Mouse (Mus musculus) bone marrow macrophage, adult 2 months (primary cell): ENCODE measurements at regions not wholly inside any gene's neighbourhood (a gene's known extent, or its start where the extent isn't known, plus 50 kb on each side); places are given as distances from the start of the nearest gene placed in this dataset.

Experiments used
- CTCF ChIP-seq: IDR thresholded peaks from 2 replicates; pipeline ENCODE4 v1.5.1; 2012; ENCODE audit warnings: low read depth, mild to moderate bottlenecking, low read length, moderate library complexity
- POLR2A ChIP-seq: IDR thresholded peaks from 2 replicates; pipeline ENCODE4 v1.6.1; 2012; ENCODE audit warnings: mild to moderate bottlenecking, low read depth, low read length, borderline replicate concordance

GRCm38 (mm10) chr8:80416121-80416520 lies 77.5 kb upstream of the Gypa start:
- TF ChIP-seq CTCF (no peak), POLR2A (no peak)
